Mouse (Mus musculus) megakaryocyte-erythroid progenitor cell, adult 5-6 weeks (primary cell): Measurements from ENCODE around the gene Rabgap1l. TPM values are rescaled to one million over a fixed set of nuclear protein-coding genes. Genes with fewer than 3 reads are reported as not detected.
"Not testable (repeated sequence)": the region's sequence is repeated elsewhere in the genome, so short reads cannot be mapped to it uniquely, and the experiment has no call there.

ENCODE experiments used
- ATAC-seq: replicated peaks from 2 replicates; pipeline ENCODE4 v1.8.0; 2016; ENCODE audit warnings: mild to moderate bottlenecking, inconsistent platforms; ENCODE audit not compliant: severe bottlenecking, poor library complexity, low FRiP score, low TSS enrichment
- total RNA-seq, 2 experiments: library from RNA; stranded (forward) in 1 of 2; stranded (reverse) in 1 of 2; fragments of 200-1000, 215-1000 nt in 1 of 2; fragments of >200 nt in 1 of 2; fragmentation: Nextera tagmentation in 1 of 2; gene quantifications; 2 replicates each; pipeline ENCODE4 v1.2.3; 2014 to 2017

The Rabgap1l gene
- total RNA-seq, 2 experiments from 2014 or later, result 124 to 256 TPM

- no peak for ATAC-seq
Measured at GRCm38 (mm10) chr1:160304969-160305498, 488.0 kb downstream of the Rabgap1l start.

DNA sequence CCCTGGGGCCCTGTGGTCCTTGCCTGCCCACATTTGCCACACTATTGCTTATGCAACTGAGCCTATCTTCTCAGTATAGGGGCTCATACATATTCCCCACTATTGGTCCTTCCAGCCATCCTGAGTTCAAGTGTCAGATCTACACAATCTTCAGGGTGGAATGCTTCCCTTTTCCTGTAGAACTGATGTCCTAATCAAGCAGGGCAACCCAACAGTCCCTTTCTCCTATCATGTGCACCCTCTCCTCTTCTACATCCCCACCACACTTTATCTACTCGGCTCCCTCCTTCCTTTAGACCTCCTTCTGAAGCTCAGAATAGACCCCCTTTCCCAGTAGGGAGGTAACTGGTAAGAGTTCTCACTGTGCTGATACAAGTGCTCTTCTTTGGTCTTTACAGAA lies 490.7 kb downstream of the Rabgap1l start:
- ATAC-seq, result no peak

- no peak for ATAC-seq
Measured at GRCm38 (mm10) chr1:160301156-160301555, 491.9 kb downstream of the Rabgap1l start.

- no peak for ATAC-seq
Measured at GRCm38 (mm10) chr1:160300704-160301103, 492.3 kb downstream of the Rabgap1l start.

DNA sequence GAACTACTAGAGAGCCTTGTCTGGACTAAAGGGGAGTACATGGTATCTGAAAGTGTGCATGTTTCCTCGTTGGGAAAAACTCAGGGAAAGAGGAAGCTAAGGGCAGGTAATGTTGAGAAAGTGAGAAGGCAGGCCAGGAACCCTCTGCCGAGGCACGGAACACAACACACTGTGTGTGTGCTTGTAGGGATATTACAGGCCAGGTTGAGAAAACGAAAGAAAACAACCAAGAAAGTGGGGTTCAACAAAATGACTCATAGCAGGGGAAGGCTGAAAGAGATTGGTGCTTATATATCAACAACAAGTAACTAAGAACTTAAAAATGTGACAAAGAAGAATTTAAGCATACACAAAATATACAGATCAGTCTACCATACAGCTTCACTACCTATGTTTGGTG lies 493.0 kb downstream of the Rabgap1l start:
- no peak for ATAC-seq

- peak; percentile 49 for ATAC-seq
Measured at GRCm38 (mm10) chr1:160298893-160299292, 494.1 kb downstream of the Rabgap1l start.

- ATAC-seq, result no peak
Measured at GRCm38 (mm10) chr1:160297701-160298100, 495.3 kb downstream of the Rabgap1l start.

DNA sequence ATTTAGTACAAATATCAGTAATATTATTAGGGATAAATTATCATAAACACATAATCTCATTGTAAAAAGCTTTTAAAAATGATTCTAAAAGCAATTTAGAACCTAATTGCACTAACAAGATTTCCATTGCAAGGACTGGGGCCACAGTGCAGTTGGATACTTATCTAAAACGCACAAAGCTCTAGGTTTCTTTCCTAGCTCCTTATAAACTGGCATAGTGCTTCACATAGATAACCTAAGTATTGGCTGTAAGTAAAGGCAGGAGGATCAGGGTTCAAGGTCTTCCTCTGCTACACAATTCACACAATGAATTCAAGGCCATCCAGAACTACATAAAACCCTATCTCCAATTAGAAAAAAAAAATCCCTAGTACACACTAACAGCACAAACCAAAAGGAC lies 497.7 kb downstream of the Rabgap1l start:
- ATAC-seq, result peak; percentile 49

DNA sequence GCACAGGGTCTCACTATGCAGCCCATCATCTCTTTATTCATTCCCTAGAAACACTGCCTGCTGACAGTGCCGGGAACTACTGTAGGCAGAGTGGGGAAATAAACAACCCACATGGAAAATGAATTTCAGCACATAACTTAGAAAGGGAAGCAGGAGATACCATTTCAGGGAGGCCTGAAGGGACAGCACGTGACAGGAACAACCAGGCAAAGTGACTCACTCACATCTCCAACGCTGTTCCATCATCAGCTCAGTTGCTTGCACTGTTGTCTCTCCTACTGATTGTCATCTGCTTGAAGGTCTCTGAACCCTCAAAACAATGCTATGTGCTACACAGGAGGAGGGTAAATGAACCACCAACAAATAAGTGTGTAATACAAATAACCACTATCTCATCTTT lies 499.5 kb downstream of the Rabgap1l start:
- no peak for ATAC-seq

- no peak for ATAC-seq
Measured at GRCm38 (mm10) chr1:160292058-160292457, 501.0 kb downstream of the Rabgap1l start.

- ATAC-seq, result no peak
Measured at GRCm38 (mm10) chr1:160290242-160290641, 502.8 kb downstream of the Rabgap1l start.

DNA sequence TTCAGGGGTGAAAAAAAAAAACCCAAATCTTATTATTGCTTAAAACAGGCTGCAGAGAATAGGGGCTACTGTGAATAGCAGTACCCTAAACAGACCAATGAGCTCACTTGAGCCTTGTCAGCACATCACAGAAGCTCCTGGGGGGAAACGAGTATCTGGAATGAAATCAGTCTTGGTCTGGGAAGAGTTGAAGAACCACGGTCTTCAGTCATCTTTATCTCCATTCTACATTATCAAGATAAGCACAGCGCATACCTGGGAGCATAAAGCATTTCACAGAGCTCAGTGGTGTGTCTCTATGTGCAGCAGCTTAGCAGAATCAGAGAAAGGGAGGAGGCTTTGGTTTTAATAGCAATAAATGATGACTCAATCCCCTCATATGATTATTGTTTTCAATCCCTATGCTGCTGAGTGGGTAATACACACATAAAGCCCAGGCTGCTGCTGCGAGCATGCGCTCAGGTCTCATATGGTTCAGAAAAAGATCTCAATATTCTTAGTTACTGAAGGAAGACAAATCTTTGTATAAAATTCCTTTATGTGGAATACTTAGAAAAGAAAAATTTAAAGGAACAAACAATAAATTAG lies 505.9 kb downstream of the Rabgap1l start:
- 0 out of 2 replicates have a peak, but pooled peaks have one; percentile 22 for ATAC-seq

- no peak for ATAC-seq
Measured at GRCm38 (mm10) chr1:160286400-160287057, 506.5 kb downstream of the Rabgap1l start.

DNA sequence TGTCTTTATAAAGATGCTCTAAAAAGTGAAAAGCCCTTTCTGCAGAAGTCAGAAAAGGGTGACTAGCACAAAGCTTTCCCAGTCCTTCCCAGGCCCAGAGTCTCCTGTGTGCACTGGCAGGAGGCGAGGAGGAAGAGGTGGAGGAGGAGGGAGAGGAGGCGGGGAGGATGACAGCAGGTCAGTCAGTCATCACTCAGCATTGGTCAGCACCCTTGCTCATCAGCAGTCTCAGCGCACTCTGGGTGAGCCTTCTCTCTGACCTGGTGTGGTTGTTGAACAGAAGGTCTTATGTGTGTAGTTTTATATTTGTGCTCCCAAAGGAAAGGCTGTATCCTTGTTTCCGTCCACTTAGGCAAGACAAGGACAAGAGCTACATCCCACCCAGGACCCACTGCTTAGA lies 508.8 kb downstream of the Rabgap1l start:
- no peak for ATAC-seq

DNA sequence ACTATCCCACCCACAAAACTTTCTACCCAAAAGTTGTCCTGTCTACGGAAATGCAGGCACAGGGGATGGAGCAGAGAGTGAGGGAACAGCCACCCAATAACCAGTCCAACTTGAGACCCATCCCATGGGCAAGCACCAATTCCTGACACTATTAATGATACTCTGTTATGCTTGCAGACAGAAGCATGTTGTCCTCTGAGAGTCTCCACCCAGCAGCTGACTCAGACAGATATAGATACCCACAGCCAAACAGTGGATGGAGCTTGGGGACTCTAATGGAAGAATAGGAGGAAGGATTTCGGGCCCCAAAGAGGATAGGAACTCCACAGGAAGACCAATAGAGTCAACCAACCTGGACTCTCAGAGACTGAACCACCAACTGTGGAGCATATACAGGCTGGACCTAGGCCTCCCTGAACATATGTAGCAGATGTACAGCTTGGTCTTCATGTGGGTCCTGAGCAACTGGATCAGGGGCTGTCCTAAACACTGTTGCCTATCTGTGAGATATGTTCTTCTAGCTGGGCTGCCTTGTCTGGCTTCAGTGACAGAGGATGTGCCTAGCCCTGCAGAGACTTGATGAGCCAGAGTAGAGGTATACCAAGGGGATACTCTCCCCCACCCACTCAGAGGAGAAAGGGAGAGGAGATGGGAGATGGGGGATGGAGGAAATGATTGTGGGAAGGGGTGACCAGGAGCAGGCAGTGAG lies 510.7 kb downstream of the Rabgap1l start:
- ATAC-seq, result not testable (repeated sequence)

DNA sequence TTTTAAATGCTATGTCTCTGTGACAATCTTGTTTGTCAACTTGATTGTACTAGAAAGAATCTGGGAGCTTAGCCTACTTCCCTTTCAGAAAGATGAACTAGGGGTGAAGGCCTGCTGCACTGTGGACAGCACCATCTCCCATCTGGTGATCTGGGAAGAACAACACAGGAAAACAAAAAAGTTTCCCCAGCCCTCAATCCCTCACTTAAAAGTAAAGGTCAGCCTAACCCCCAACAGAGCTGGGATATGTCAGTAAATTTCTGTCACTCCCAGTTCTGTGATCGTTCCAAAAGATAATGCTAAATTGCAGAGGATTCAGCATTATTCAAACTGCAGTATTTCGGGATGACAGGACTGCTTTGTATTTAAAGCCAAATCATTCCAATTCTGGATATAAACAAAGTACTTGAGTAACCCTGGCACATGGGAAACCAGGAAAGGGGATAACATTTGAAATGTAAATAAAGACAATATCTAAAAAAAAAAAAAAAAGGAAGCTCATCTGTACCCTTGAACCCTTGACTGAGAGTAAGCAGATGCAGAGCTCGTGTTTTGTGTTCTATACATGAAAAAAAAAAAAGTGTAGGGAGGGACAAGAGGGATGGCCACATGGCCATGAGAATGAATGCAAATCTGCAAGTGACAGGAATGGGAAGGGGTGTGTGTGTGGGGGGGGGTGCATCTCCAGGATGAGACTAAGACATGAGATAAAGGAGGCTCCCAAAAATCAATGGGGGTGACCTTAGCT lies 511.5 kb downstream of the Rabgap1l start:
- ATAC-seq, result no peak

GRCm38 (mm10) chr1:160280603-160281002 lies 512.4 kb downstream of the Rabgap1l start:
- no peak for ATAC-seq

GRCm38 (mm10) chr1:160277940-160278682 lies 514.9 kb downstream of the Rabgap1l start:
- ATAC-seq, result no peak

DNA sequence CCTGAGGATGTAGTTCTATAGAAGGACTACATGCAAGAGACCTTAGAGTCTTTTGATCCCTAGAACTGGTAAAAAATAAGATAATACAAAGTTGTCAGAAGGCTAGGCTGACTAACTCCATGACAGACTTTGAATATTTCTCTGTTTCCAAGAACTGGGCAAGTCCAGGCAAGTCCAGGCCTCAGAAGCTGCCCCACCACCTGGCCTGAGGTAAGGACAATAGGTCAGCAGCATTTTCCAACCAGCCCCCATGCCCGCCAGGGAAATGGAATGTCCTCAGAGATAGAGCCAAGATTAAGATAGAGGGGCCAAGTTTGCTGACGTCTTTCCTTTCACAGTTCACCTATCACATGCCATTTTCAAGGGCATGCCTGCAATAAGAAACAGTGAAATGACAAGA lies 517.8 kb downstream of the Rabgap1l start:
- no peak for ATAC-seq
